Mouse (Mus musculus): ENCODE results near the gene Kif3c.

DNA sequence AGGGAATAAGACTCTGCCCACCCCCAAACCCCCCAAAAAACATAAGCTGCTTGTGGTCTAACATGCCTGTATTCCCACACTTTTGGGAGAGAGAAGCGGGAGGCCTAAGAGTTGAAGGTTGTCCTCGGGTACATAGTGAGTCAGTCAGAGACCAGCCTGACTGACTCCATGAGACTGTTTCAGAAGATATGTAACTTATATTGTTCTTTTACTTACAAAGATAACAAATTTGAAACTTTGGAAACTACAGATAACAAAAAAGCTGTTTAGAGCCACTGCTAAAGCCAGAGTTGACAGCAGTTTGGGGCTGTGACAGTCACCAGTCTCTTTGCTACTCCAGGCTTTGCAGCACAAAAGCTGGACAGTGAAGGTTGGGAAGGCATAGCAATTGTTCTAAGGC, 39.7 kb upstream of the Kif3c start:
- no peak for TF ChIP-seq CHD2 (IDR thresholded peaks at IDR 0.05; ENCODE audit: low read depth, low read length)
- no peak for TF ChIP-seq ZC3H11A (IDR thresholded peaks at IDR 0.05; ENCODE audit: borderline replicate concordance, low read depth, low read length)
- no peak for TF ChIP-seq ZNF384 (IDR thresholded peaks at IDR 0.05; ENCODE audit: low read depth, low read length)
- TF ChIP-seq MAFK (IDR thresholded peaks at IDR 0.05; ENCODE audit: insufficient read depth, low read depth, low read length): no peak
- TF ChIP-seq HCFC1 (IDR thresholded peaks at IDR 0.05; ENCODE audit: borderline replicate concordance, insufficient read depth, low read length): no peak

Data from ES-E14 (cell line).